Mouse (Mus musculus): ENCODE data around the gene Snx12.

GRCm38 (mm10) chrX:101120546-101120945 lies 101.8 kb downstream of the Snx12 start:
- TF ChIP-seq POLR2A (IDR thresholded peaks at IDR 0.05; ENCODE audit: borderline replicate concordance, low read depth, low read length): no peak
- no peak for TF ChIP-seq CTCF (IDR thresholded peaks at IDR 0.05; ENCODE audit: low read depth, low read length)

Measured in bone marrow macrophage, adult 2 months (primary cell).